Mouse (Mus musculus): ENCODE measurements around the gene Slc38a1. TPM values are rescaled to one million over a fixed set of nuclear protein-coding genes. Genes with fewer than 3 reads are reported as not detected.
"Not testable (repeated sequence)": the region's sequence is repeated elsewhere in the genome, so short reads cannot be mapped to it uniquely, and the experiment has no call there.

Slc38a1 gene
- total RNA-seq, 2 experiments from 2014 or later = 51.6 to 60.4 TPM

GRCm38 (mm10) chr15:96625012-96625411, 17.7 kb downstream of the Slc38a1 start:
- intact Hi-C loops (cut with DNase I); DNase-seq: not testable (repeated sequence)

- DNase-seq = no peak
- intact Hi-C loops (cut with DNase I) = no loop called here
Measured at GRCm38 (mm10) chr15:96622376-96622775, 20.3 kb downstream of the Slc38a1 start.

GRCm38 (mm10) chr15:96621686-96622085, 21.0 kb downstream of the Slc38a1 start:
- DNase-seq = no peak
- intact Hi-C loops (cut with DNase I) = no loop called here

- no peak for DNase-seq
- intact Hi-C loops (cut with DNase I) = no loop called here
Measured at GRCm38 (mm10) chr15:96617555-96617954, 25.2 kb downstream of the Slc38a1 start.

- intact Hi-C loops (cut with DNase I) = no loop called here
- no peak for DNase-seq
Measured at GRCm38 (mm10) chr15:96608671-96609070, 34.0 kb downstream of the Slc38a1 start.

GRCm38 (mm10) chr15:96607422-96607821, 35.3 kb downstream of the Slc38a1 start:
- intact Hi-C loops (cut with DNase I) = no loop called here
- DNase-seq = no peak

- intact Hi-C loops (cut with DNase I) = loop anchor here (5.0 kb wide), 1 partner anchor 38 kb away; the partner anchor contains the start of gene Slc38a1
- peak; percentile 85 for DNase-seq
Measured at GRCm38 (mm10) chr15:96604282-96604681, 38.4 kb downstream of the Slc38a1 start.

- intact Hi-C loops (cut with DNase I) = loop anchor here (5.0 kb wide), 1 partner anchor 40 kb away; the partner anchor contains the start of gene Slc38a1
- DNase-seq = no peak
Measured at GRCm38 (mm10) chr15:96602043-96602442, 40.7 kb downstream of the Slc38a1 start.

- intact Hi-C loops (cut with DNase I) = loop anchor here (5.0 kb wide), 1 partner anchor 42 kb away; the partner anchor contains the start of gene Slc38a1
- no peak for DNase-seq
Measured at GRCm38 (mm10) chr15:96599852-96600781, 42.6 kb downstream of the Slc38a1 start.

GRCm38 (mm10) chr15:96598888-96599578, 43.7 kb downstream of the Slc38a1 start:
- DNase-seq = peak in 1 of 2 experiments; percentile 26
- intact Hi-C loops (cut with DNase I) = no loop called here

- no peak for DNase-seq
- intact Hi-C loops (cut with DNase I) = no loop called here
Measured at GRCm38 (mm10) chr15:96597116-96597515, 45.6 kb downstream of the Slc38a1 start.

- intact Hi-C loops (cut with DNase I) = no loop called here
- DNase-seq = no peak
Measured at GRCm38 (mm10) chr15:96594316-96594715, 48.4 kb downstream of the Slc38a1 start.

GRCm38 (mm10) chr15:96593866-96594265, 48.8 kb downstream of the Slc38a1 start:
- no peak for DNase-seq
- intact Hi-C loops (cut with DNase I) = no loop called here

GRCm38 (mm10) chr15:96593457-96593856, 49.3 kb downstream of the Slc38a1 start:
- intact Hi-C loops (cut with DNase I) = no loop called here
- DNase-seq = no peak

- DNase-seq = no peak
- intact Hi-C loops (cut with DNase I) = no loop called here
Measured at GRCm38 (mm10) chr15:96592976-96593375, 49.7 kb downstream of the Slc38a1 start.

GRCm38 (mm10) chr15:96591876-96592417, 50.8 kb downstream of the Slc38a1 start:
- intact Hi-C loops (cut with DNase I) = no loop called here
- peak; percentile 46 to 49 for DNase-seq

GRCm38 (mm10) chr15:96588996-96589657, 53.6 kb downstream of the Slc38a1 start:
- no peak for DNase-seq
- intact Hi-C loops (cut with DNase I) = no loop called here

- intact Hi-C loops (cut with DNase I) = no loop called here
- no peak for DNase-seq
Measured at GRCm38 (mm10) chr15:96587998-96588397, 54.7 kb downstream of the Slc38a1 start.

GRCm38 (mm10) chr15:96583371-96584008, 59.2 kb downstream of the Slc38a1 start:
- no peak for DNase-seq
- intact Hi-C loops (cut with DNase I) = no loop called here

- no peak for DNase-seq
- intact Hi-C loops (cut with DNase I) = no loop called here
Measured at GRCm38 (mm10) chr15:96576998-96577397, 65.7 kb downstream of the Slc38a1 start.

Data from heart, postnatal 10 days (tissue).